Mouse (Mus musculus) adrenal gland, adult 8-10 months (tissue): ENCODE data around the gene D430042O09Rik. TPM values are rescaled to one million over a fixed set of nuclear protein-coding genes. Genes with fewer than 3 reads are reported as not detected.

ENCODE experiments used
- DNase-seq: peaks from one replicate; pipeline ENCODE4 v3.0.0; 2022
- total RNA-seq, 4 experiments: library from RNA; stranded (reverse); gene quantifications; 2 replicates each; pipeline ENCODE4 v1.2.4; 2022

The D430042O09Rik gene
- total RNA-seq, 4 experiments from 2014 or later, result 29.6 to 39.5 (median 34.4) TPM

DNA sequence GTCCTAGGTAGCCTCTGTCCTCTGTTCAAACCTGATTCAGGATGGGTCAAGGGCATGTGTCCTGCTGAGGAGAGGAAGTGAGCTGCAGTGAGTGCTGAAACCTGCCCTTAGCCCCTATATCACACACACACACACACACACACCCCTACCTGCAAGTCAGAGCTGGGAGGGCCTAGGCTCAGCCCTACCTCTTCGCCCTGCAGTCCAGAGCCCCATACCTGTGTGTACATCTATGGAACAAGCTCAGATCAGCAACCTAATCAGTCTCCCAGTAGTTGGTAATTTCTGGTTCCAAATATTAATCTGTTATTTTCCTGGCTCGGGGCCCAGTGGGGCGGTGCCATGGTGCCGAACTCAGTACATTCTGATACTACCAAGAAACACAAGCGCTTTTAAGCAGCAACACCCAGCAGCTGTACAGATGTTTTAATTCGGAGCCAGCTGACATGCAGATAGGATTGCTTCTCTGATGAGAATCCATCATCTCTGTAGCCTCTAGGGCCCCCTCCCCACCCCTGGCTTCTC lies 166.3 kb downstream of the D430042O09Rik start:
- no peak for DNase-seq

- DNase-seq, result no peak
Measured at GRCm38 (mm10) chr7:125878040-125878439, 170.4 kb downstream of the D430042O09Rik start.

DNA sequence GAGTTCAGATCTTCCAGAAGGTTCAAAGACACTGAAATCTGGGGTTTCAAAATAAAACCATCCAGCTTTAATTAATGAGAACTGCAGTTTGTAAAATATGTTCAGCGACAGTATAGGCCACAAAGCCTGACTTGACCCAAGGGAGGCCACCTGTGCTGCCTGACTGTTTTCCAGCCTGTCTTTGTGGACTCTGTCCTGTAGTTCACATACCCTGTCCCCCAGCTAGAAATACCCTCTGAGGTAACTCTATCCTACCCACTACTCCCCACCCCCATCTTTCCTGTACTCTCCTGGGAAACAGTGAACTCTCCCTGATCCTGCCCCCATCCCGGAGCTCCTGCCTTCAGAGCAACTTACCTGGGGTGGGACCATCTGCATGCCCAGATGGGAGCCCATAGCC lies 175.5 kb downstream of the D430042O09Rik start:
- DNase-seq, result no peak

DNA sequence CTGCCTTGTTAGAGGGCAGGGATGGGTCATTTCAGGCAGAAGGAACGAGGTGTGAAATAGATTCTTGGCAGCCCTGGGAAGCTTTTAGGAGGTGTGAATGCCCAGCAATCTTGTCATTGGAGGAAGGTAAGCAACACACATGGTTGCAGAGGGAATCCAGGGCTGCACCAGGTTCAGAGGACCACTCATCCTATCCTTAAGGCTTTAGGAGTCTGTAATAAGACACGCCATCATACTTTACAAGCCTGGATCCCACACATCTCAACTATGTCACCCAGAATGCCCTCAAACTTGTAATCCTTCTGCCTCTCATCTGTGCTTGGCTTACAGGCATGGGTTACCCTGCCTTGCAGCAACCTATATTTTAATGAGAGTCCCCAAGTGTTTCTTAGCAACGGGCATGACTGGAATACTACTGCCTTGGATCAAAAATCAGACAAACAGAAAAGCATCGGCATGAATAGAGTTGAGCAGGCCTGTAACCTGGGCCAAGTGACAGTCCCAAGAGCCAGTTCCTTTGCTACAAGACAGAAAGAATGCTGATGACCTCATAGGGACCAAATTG lies 178.5 kb downstream of the D430042O09Rik start:
- DNase-seq, result no peak

GRCm38 (mm10) chr7:125887124-125887523 lies 179.4 kb downstream of the D430042O09Rik start:
- no peak for DNase-seq

GRCm38 (mm10) chr7:125887761-125888160 lies 180.1 kb downstream of the D430042O09Rik start:
- DNase-seq, result no peak

GRCm38 (mm10) chr7:125888373-125888772 lies 180.7 kb downstream of the D430042O09Rik start:
- DNase-seq, result no peak

DNA sequence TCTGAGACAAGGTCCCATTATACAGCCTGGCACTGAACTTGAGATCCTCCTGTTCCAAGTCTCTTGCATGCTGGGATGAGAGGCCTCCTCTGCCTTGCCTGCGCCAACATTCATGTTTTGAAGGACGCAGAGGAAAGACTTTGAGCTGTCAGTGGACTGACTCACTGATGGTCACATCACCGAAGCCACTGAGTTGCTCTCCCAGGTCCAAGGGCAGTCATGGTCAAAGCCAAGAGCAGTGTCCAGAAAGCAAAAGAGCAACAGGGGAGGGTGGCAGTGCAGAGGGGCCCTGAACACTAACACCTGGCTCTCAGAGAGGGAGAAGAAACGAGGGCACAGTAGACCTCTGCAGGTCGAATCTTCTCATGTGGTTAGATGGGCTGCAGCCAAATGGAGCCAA lies 185.9 kb downstream of the D430042O09Rik start:
- DNase-seq, result peak; percentile 78

- DNase-seq, result no peak
Measured at GRCm38 (mm10) chr7:125897059-125897458, 189.4 kb downstream of the D430042O09Rik start.

DNA sequence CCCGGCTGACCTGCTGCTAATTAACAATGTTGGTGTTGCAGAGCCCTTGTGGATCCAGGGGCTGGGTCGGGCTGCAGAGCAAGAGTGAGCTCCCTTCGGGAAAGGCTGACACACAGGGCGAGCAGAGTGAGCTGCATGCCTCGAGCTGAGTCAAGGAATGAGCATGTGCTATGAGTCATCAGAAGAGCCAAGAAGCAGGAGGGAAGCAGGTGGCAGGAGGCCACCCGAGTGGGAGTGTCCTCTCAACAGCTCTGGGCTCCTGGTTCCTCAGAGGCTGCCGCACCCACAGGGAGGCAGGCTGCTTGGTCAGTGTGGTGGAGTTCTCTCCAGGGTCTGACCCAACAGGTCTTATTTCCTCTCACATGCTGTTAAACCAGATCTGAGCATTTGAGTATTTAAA lies 191.3 kb downstream of the D430042O09Rik start:
- DNase-seq, result peak; percentile 89

GRCm38 (mm10) chr7:125899916-125900315 lies 192.2 kb downstream of the D430042O09Rik start:
- peak; percentile 83 for DNase-seq

DNA sequence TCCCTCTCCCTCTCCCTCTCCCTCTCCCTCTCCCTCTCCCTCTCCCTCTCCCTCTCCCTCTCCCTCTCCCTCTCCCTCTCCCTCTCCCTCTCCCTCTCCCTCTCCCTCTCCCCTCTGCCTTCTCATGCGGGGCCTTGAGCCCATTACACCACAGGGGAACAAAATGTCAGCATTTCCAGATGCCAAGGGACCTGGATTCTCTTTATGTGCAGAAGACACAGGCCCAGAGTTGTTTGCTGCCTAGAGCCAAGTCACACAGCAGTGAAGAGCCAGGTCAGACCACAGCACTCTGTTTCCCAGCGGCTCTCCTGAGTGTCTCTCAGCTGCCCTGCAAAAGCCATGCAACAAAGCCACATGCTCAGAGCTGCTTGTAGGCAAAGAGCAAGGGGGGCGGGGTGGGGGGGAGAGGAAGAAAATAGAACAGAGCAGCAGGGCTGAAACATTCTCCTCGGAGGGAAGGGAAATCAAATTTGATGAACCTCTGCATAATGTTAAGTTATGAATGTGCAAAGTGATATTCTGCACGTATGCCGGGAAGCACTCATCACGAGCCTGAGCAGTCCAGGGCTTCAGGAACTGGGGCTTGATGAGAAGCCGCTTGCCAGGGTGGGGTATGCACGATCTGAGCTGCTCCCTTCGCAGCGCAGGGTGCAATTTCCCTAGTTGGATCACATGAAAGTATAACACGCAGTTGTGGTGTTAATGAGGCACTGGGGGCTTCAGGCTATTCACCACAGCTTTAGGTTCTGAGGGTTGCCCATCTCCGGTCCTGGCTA lies 192.9 kb downstream of the D430042O09Rik start:
- DNase-seq, result peak; percentile 54

DNA sequence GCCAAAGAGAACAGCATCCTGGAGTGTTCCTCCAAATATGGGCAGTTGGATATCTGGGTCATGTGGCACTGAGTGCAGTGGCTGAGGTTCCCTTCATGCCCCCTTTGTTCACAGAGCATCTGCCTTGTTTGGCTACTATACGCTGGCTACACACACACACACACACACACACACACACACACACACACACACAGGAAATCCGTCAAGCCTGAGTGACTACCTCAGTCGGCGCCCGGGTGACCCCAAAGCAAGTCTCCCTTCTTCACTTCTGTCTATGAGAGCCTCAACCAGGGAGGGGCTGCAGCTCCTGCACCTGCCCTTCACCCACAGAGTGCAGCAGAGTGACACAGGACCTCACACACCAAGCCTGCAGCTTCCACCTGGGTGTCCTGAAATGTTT lies 213.1 kb downstream of the D430042O09Rik start:
- no peak for DNase-seq

DNA sequence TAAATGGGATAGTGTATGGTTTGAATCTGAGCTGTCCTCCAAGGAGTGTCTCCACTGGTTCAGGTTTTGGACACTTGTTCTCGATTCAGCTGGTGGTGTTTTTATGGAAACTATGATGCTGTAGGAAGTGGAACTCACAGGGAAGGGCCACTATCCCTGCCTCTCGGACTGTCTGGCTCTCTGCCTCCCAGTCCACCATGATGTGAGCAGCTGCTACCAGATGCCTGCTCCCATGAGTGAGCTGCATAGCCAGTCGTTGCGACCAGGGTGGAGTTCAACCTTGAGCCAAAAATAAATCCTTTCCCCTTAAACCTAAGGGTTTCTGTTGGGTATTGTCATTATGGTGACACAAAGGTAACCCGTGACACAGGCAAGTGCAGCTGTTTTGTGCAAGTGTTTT lies 216.4 kb downstream of the D430042O09Rik start:
- DNase-seq, result no peak

Other genes starting within 250 kb of the D430042O09Rik start
- 10 to 100 TPM; 49.6 to 62.7 (median 51.9) TPM for gene Nsmce1, start 216.3 kb upstream of the D430042O09Rik start, total RNA-seq
- gene Il4ra, start 155.8 kb upstream of the D430042O09Rik start, total RNA-seq, result 100 to 1,000 TPM in 2 of 4 experiments, 10 to 100 TPM in 2; 33.7 to 203 (median 102) TPM
- 1 to 10 TPM in 2 of 4 experiments, under 1 TPM in 2; 0.70 to 1.6 (median 0.96) TPM for gene Il21r, start 104.5 kb upstream of the D430042O09Rik start, total RNA-seq
- 10 to 100 TPM; 72.8 to 86.8 (median 78.4) TPM for gene Gtf3c1, start 108 bp upstream of the D430042O09Rik start, total RNA-seq